Mouse (Mus musculus) ovary, postnatal 14 days (tissue): ENCODE results near the gene Acr.

Source experiments
- DNase-seq: peaks from one replicate; pipeline ENCODE4 v3.0.0; 2022; ENCODE audit warnings: low spot score

The Acr gene

DNA sequence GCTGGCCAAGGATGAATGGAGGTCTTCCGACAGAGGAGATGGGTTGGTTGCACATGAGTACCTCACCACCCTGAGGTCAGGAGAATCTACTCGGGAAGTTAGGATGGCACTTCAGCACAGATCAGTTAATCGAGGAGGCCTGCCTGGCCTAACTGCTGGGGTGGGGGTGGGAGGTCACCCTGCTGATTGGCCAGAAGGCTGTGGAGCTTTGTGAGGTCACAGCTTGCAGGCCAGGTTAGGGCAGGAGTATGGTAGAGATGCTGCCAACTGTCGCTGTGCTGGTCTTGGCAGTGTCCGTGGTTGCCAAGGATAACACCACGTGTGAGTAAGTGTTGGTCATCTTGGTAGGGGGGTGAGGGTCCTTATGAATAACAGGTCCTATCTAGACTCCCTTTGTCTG, at the start of gene Acr:
TSS of gene Acr (plus strand) at position 213 of the 400 bp plus-strand sequence.
- DNase-seq: no peak

DNA sequence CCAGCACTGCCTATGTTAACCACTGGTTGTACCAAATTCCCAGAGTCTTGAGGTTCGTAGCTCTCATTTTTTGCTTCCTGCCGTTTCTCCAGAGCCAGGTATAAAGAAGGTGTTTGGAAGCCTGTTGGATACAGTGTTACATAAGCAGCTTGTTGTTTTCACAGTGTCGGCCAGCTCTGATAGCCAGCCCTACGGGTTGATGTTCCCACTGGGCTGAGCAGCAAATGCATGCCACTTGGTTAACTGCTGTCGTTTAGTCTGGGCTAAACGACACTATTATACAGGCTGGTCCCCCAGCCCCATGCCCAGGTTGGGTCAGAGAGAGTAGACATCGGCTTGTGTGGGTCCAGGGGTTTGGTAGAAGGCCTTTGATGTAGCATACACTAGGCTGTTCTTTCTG, 46.2 kb upstream of the Acr start:
- DNase-seq: no peak

DNA sequence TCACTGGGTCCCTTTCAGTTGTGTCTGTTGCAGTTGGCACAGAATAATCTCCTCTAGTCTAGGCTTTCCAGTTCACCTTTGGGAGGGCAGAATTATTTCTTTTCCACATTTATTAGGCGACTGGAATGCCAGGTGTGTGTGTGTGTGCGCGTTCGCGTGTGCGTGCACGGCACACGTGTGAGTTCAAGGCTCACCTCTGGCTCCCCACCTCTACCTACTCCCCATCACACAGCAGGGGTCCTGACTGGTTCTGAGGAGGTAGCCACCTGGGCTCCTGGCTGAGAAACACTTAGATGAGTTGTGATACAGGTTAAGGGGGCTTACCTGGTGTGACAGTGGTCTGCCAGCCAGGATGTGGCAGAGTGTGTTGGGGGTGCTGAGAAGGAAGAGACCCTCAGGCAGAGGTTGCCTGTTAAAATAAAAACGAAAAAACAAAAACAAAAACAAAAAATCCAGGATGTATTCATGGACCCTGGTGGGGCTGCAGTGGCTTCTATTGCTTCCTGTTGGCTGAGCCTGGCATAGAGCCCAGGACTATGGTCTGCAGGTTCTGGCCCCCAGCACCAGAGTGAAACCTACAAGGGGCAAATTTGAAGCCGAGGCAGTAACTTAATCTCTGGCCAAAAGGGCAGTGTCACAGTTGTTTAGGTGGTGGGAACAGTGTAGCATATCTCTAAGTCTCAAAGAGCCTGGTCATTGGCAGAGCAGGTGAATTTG, 45.4 kb upstream of the Acr start:
- no peak for DNase-seq

DNA sequence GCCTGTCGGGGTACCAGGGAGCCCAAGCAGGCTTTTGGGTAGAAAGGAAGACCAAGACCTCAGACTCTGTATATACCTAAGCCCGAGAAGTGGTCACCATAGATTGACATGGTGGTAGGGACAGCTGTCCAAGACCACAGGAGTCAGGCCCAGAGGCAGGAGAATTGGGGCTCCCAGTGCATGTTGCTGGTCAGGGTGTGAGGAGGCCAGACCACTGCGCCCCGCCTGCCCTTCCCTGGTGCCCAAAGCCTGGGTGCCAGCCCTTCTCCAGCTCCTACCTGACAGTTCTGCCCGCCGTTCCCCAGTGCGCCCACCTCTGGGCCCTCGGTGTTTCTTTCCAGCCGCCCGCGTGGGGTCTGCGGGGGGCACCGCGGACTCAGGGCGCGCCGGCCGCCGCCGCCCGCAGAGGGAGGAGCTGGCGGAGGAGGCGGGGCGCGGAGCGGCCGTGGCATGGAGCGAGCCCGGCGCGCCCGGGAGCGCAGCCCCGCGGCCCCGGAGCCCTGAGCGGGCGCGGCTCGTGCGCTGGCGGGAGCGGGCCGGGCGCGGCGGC, 44.8 kb upstream of the Acr start:
- DNase-seq: no peak

DNA sequence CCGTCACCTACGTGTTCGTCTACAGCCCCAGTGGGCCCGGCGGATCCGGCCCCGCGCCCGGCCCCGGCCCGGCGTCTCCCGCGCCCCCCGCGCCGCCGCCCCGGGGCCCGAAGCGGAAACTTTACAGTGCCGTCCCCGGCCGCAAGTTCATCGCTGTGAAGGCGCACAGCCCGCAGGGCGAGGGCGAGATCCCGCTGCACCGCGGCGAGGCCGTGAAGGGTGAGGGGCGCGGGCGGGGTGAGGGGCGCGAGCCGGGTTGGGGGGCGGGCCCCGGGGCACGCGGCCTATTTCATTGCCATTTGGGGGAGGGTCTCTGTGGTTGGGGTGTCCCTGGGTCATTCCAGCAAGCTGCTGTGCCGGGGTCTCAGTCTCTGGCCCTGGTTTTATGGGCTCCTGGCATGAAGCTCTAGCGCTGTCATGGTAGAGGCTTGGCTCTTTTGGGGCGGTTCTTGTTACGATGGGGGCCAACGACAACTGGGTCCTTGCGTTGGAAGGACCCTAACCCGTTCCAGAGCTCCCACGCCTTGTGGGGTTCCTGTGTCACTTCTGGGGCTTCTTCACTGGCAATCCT, 44.0 kb upstream of the Acr start:
- DNase-seq: no peak

DNA sequence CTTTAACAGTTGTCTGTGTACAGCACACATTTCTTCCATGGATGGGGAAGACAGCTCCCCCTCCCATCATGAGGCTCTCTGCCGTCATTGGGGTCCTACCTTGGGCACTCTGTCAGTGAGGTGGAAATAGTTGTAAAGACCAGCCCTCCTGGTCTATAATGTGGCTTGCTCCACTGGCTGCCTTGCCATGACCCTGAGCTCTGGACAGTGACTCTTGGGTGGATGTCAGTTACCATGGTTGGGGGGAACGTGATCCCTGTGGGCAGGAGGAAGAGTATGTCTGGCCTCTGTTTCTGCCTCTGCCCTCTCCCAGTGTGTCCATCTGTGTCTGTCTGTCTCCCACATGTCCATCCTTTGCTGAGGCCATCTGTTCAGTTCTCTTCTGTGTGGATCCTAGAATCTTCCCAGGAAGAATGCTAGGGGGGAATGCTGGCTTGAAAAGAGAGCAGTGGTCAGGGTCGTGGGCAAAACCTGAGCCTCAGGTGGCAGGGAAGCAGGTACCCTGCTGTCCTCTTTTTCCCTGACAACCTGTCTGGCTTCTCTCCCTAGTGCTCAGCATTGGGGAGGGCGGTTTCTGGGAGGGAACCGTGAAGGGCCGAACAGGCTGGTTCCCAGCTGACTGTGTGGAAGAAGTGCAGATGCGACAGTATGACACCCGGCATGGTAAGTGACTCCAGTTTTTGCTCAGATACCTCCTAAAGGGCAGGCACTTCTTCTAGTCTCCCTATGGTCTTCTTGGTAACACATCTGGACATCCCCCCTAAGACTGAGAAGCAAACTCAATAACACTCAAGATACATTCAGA, 43.3 kb upstream of the Acr start:
- no peak for DNase-seq

DNA sequence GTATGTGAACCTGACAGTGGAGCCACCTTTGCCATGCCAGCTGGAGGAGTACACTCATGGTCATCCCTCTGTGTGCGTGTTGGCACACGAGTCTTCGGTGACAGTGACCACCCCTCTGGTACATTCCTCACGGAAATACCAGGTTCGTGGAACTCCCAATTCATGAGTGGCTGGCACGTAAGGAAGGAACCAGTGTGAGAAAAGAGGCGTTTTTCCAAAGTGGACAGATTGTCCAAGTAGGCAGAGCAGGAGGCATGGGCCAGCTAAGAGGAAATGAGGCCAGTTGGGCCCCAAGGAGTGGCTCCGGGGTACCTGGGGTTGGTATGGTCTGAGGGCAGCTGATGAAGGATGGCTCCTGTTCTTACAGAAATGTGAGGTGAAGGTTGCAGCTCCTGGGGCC, 42.7 kb upstream of the Acr start:
- DNase-seq: no peak

DNA sequence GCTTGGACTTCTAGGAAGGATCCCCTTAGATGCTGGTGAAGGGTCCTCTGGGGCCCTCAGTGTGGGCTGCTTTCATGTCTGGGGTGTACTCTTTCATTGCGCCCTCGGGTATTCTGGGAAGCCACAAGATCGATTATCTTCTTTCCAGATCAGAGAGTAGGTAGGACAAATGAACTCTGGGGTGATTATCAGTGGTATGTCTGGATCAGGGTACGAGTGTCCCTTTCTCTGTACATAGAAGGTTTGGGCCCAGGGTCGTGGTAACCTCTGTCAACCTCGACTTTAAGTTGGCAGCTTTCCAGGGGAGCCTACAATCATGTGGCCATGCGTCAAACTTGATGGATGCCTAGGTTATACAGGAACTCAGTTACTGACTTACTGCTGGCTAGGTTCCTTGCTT, 42.2 kb upstream of the Acr start:
- no peak for DNase-seq

DNA sequence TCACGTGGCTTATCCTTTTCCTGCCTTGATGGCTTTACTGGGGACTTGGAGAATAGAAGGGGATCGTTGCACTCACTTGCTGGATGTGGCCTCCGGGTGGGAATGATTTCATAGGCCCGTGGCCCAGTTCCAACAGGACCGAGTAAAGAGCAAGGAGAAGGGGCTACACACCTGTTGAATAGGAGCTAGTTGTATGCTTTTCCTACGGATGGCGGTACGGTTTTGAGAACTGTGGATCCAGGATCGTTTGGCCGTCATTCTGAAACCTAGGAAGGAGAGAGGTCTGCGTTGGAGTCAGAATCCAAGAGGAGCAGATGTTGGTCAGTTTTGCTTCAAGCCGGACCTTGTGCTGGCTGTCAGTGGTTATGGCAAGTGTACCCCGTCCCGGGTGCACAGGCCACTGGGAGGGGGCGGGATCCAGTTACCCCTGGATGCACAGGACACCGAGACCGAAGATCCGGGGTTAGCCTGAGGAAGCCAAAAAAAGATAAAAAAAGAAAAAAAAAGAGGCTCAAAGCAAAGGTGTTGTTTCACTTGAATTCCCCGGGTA, 41.3 kb upstream of the Acr start:
- no peak for DNase-seq

DNA sequence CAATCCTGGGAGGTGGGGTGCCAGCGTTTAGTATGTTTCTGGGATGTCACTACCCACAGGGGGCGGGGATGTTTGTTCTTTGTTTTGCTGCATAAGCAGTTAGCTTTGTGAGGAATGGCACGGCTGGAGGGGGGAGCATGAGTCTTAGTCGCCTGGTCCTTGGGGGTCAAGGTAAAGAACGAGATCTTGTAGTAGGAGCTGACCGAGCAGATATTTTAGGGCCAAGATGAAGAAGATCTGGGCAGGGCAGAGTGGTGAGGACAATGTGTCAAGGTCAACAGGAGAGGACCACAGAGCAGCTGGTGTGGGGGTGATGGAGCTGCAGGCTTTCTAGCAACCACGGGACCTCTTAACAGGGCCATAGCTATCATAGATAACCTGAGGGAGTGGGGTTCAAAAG, 40.7 kb upstream of the Acr start:
- no peak for DNase-seq

DNA sequence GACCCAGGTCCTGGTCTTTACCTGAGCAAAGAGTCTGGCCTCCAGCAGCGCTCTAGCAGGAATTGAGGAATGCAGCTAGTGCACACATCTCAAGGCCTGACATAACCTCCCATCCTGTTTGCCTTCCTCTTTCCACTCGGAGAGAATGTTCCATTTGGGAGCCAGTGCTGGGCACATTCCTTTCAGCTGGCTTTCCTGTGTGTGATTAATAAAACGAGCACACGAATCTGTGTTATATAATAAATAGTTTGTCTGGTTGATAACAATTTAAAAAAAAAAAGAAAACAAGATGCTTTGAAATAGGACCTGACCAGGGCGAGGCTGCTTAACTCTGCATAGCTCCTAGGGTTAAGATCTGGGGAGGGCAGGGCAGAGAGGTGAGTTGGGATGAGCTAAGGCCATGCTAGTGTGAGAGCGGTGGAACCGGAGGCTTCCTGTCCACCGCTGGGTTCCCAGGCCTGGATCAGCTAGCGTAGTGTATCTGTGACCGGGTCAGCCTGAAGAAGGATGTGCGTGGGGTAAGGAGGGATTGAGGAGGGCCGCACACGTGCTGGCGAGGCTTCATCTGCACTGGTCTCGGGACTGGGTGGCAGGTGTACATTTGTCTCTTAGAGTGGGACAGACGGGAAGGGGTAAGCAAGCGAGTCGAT, 39.8 kb upstream of the Acr start:
- no peak for DNase-seq

DNA sequence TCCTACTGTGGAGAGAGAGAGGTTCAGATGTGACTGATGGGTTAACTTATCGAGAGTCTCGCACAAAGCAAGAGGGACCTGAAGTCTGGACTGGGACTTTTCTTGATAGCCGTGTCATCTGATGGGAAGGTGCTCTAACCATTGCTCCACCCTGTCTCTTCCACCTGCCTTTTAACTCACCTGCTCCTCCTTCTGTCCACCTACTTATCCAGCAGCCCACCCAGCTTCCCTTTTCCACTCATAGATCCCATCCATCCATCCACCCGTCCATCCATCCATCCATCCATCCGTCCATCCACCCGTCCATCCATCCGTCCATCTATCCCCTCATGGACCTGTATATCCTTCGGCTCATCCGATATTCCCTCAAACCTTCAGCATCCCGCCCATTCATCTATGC, 39.2 kb upstream of the Acr start:
- DNase-seq: no peak

DNA sequence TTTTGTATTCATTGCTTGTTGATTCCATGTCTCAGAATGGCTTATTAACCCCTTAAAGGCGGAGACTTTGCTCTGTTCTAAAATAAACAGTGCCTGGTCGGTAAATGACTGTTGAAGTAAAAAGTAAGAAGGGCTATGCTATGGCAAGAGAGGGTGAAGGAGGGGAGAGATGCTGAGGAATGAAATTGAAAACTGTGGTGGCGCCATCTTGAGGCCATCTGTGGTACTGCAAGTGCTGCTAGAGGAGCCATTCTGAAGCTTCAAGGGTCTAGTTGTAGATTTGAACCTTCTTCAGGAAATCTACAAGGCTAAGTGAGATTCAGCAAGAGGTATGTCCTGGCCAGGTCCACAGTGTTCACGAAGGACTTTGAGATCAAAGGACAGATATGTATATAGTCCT, 37.8 kb upstream of the Acr start:
- DNase-seq: peak; percentile 53

DNA sequence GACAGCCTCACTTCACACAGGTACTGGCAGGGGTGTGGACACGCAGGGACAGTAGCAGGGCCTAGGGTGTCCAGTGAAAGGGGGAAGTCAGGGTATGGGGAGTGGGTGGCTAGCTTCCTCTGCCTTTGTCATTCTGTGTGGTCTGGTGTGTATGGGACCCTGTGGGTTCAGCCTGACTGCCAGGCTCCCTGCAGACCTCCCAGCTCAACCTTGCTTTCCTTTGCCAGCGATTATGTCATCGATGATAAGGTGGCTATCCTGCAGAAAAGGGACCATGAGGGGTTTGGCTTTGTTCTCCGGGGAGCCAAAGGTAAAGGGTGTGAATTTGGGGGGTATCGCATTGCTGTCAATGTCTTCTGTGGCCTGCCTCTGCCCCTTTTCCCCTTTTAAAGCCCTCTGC, 36.7 kb upstream of the Acr start:
- no peak for DNase-seq

DNA sequence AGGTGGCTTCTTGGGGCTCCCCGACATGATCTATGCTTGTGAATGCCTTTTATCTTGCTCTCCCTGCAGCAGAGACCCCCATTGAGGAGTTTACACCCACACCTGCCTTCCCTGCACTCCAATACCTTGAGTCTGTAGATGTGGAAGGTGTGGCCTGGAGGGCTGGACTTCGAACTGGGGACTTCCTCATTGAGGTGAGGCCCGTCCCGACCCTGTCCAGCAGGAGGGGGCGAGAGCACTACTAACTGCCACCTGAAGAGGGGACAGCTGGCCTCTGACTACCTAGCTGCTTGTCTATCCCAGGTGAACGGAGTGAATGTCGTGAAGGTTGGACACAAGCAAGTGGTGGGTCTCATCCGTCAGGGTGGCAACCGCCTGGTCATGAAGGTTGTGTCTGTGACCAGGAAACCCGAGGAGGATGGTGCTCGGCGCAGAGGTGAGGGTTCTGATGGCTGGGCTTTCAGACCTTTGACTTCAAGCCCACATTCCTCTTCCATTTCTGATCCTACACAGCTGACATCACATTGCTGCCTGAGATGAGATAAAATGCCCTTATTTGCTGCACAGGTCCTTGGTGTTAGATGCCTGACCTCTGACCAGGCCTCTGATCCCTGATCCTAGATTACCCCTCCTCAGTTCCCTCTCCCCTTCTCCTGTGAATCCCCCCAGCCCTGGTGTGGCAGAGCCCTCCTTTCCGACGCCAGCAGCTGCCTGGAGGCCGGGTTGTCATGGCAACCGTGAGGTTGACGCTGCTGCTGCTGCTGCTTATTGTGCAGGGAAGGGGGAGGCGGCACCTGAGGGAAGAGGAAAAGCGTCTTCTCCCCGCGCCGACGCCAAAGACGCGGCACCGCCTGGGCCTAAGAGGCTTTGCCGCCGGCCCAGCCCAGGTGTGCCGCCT, 35.9 kb upstream of the Acr start:
- DNase-seq: no peak

DNA sequence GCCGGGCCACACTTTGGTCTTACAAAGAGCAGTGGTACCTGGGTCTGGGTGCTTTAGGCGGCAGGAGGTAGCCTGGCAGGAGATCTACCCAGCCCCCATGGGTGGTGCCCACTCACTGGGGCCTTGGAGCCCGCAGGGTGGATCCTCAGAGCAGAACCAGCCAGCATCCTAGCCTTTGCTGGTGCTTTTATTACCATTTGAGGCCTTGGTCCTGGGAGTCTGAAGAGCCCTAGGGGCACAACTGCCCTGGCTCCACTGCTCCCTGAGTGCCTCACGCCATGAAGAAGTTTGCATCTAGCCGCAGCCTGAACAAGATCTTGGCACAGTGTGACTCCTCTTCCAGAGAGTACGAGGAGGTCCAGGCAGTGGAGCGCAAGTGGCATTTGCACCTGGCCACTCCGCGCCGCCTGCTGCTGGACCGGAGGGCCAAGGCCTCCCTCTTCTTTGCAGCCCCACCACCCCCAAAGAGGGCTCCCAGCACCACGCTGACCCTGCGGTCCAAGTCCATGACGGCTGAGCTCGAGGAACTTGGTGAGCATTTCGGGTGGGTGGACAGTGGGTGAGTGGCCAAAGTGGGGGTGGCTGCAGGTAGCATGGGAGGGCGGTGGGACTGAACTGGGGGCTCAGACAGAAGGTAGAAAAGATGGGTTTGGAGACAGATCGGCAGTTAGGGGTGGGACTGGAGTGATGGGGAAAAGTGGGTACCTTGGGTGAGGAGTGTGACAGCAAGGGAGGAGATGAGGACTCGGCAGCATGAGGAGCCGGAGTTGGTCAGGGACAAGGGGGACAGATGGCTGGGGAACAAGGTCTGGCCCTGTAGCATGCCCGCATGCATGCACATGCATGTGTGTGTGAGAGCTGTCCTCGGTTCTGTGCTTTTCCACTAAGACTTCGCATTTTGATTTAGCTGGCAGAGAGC, 34.9 kb upstream of the Acr start:
- DNase-seq: no peak

DNA sequence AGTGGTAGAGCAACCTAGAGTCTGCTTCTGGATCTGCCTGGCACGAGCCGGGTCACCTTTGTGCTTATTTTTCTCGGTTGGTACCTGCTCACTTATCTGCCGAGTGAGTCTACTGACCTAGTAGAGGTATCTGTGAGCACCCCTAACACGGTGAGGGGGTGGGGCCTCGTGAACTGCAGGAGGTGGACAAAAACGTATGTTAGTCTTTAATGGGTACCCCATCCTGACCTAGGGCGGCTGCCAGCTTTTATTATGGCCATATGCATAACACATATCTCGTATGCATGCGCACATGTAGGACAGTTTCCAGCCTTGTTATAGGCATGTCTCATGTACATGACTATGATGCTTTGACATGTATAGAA, 34.3 kb upstream of the Acr start:
- no peak for DNase-seq

DNA sequence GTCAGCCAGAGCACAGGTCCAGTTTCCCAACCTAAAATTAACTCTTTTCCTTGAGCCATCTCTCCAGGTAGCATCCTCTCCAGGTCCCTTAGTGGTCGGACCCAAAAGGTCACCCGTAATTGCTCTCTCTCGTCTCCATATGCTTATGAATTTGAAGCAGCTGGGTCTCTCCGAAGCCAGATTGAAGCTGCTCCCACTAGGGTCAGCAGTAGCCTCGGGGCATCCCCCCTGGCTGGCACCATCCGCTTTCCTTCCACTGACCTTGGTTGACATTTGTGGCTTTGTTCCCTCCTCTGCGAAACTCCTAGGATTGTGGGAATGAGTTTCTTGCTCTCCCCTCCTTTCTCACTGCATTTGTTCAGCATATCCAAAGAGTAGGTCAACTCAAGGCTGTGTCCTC, 24.0 kb upstream of the Acr start:
- no peak for DNase-seq

DNA sequence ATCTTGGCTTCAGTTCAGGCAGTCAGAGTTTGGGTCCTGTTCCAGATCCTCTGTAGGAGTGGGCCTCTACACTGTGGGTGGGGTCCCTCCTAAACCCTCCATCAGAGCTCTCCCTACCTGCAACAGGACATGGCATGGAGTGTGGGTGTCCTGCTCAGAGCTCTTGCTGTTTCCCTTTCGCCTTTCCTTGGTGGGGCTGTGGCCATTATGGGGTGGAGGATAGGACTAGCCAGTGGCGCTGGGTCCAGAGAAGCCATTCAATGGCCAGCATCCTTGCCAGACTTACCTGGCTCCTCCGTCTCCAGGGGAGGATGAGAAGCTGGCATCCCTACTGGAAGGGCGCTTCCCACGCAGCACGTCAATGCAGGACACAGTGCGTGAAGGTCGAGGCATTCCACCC, 20.8 kb upstream of the Acr start:
- DNase-seq: no peak
